Mouse (Mus musculus): ENCODE data around the gene Rrp8. TPM values are rescaled to one million over a fixed set of nuclear protein-coding genes. Genes with fewer than 3 reads are reported as not detected.

The Rrp8 gene
- polyA plus RNA-seq, 1 experiment from 2014 or later: 40.2 TPM

DNA sequence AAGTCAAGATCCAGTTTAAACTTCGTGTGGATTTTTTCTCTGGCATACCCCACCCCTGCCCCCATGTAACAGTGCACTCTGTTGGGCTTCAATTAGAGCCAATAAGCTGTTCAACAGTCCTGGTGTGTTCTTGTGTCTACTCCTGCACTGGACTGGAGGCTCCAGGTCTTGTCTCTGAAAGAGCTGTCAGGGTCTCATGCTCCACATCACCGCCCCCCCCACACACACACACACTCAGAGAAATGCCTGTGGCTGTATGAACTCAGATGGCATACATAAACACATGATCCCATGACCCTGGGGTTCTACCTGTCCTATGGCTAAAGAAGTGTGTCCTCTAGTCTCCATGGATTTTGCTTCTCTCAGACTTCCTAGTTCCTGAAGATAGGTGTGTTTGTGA lies 38.8 kb upstream of the Rrp8 start:
- no peak overlapping the region for H3K4me2 ChIP-seq (replicated peaks; ENCODE audit: low read depth, low read length)
- no peak for ATAC-seq (ENCODE audit: insufficient number of reproducible peaks, insufficient read depth, low FRiP score, low read depth)
- peaks cover 23% of the 10 kb centered on the region for H3K36me3 ChIP-seq (ENCODE audit: control insufficient read depth, insufficient read depth, low read length)
- no peak overlapping the region for H3K4me3 ChIP-seq (ENCODE audit: low read depth, low read length)
- H3K4me1 ChIP-seq (ENCODE audit: control insufficient read depth, insufficient read depth, low read length): peaks cover 40% of the 10 kb centered on the region; the same call in 1 of the 2 replicates
- WGBS: 79% methylated on average over 2 of the region's 2 CpGs
- no peaks in the 10 kb centered on the region for H3K9me3 ChIP-seq (ENCODE audit: control insufficient read depth, low read depth, low read length)
- no peak overlapping the region for H3K9ac ChIP-seq (replicated peaks; ENCODE audit: low read depth, low read length)
- H3K27me3 ChIP-seq (ENCODE audit: control insufficient read depth, insufficient read depth, low read length): no peaks in the 10 kb centered on the region
- H3K27ac ChIP-seq (ENCODE audit: low read length): no peak overlapping the region

DNA sequence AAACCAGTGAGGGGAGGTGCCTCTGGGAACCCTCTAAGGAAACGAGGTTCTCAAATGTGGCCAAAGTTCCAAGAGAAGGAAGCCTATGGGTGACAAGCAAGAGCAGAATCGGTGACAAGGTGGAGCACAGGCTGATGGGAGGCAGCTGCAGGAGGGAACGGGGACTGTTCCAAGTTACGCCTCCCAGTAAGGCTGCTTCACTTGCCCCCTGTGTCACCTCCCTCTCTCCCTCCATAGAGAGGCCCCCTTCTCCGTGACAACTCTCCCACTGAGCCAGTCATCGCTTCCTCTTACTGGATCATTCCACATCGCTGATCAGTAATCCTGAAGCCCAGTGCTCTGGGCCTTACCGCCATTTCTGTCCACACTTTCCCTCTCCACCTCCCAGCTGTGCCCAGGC lies 37.5 kb upstream of the Rrp8 start:
- ATAC-seq (ENCODE audit: insufficient number of reproducible peaks, insufficient read depth, low FRiP score, low read depth): peak; percentile 14; the same call in 1 of the 2 replicates
- Histone ChIP-seq H3K4me1 (ENCODE audit: control insufficient read depth, insufficient read depth, low read length) (peaks cover 40% of the 10 kb centered on the region; the same call in 1 of the 2 replicates), H3K4me3 (ENCODE audit: low read depth, low read length) (no peak overlapping the region), H3K9ac (replicated peaks; ENCODE audit: low read depth, low read length) (no peak overlapping the region), H3K4me2 (replicated peaks; ENCODE audit: low read depth, low read length) (peak overlapping the region; percentile 18; the same call in 1 of the 2 replicates), H3K36me3 (ENCODE audit: control insufficient read depth, insufficient read depth, low read length) (peaks cover 27% of the 10 kb centered on the region), H3K9me3 (ENCODE audit: control insufficient read depth, low read depth, low read length) (no peaks in the 10 kb centered on the region), H3K27ac (ENCODE audit: low read length) (peak overlapping the region; percentile 48; the same call in 1 of the 2 replicates), H3K27me3 (ENCODE audit: control insufficient read depth, insufficient read depth, low read length) (no peaks in the 10 kb centered on the region)
- 36% methylated on average over 8 of the region's 8 CpGs for WGBS

DNA sequence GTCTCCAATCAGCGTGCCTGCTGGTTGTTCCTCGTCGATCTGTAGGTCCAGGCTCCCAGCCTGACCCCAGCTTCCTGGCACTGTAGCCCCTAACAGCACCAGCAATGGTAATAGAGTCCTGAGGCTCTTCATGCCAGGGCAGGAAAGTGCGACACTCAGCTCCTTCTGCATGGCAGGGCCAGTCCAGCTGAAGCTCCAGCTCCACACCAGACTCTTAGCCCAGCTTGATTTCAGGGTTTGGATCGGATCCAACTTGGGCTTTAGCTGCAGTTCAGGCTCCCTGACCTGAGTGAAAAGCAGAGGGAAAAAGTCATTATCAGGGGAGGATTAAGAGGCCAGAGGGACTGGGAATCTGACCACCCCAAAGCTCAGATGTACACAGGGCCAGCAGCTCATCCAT lies 35.9 kb upstream of the Rrp8 start:
- Histone ChIP-seq H3K36me3 (ENCODE audit: control insufficient read depth, insufficient read depth, low read length) (peaks cover 29% of the 10 kb centered on the region), H3K9me3 (ENCODE audit: control insufficient read depth, low read depth, low read length) (no peaks in the 10 kb centered on the region), H3K27me3 (ENCODE audit: control insufficient read depth, insufficient read depth, low read length) (no peaks in the 10 kb centered on the region), H3K9ac (replicated peaks; ENCODE audit: low read depth, low read length) (no peak overlapping the region), H3K4me2 (replicated peaks; ENCODE audit: low read depth, low read length) (no peak overlapping the region), H3K4me3 (ENCODE audit: low read depth, low read length) (no peak overlapping the region), H3K27ac (ENCODE audit: low read length) (no peak overlapping the region), H3K4me1 (ENCODE audit: control insufficient read depth, insufficient read depth, low read length) (peaks cover 28% of the 10 kb centered on the region; the same call in 1 of the 2 replicates)
- WGBS: 74% methylated on average over 5 of the region's 5 CpGs
- ATAC-seq (ENCODE audit: insufficient number of reproducible peaks, insufficient read depth, low FRiP score, low read depth): no peak

DNA sequence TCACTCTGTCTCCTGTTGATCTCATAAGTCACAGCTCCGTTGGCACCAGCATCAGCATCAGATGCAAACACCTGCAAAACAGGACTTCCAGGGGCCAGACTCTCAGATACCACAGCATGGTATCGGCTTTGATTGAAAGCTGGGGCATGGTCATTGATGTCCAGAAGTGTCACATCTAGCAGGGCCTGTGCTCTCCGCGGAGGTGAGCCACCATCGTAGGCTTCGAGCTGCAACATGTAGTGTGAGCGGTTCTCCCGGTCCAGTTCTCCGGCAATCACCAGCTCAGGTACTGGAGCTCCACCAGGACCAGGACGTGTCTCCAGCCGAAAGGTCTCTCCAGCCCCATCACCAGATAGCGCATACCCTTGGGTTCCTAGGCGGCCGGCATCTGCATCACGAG lies 35.1 kb upstream of the Rrp8 start:
- no peaks in the 10 kb centered on the region for H3K27me3 ChIP-seq (ENCODE audit: control insufficient read depth, insufficient read depth, low read length)
- H3K9me3 ChIP-seq (ENCODE audit: control insufficient read depth, low read depth, low read length): no peaks in the 10 kb centered on the region
- no peak for ATAC-seq (ENCODE audit: insufficient number of reproducible peaks, insufficient read depth, low FRiP score, low read depth)
- H3K27ac ChIP-seq (ENCODE audit: low read length): no peak overlapping the region
- no peak overlapping the region for H3K4me2 ChIP-seq (replicated peaks; ENCODE audit: low read depth, low read length)
- H3K4me1 ChIP-seq (ENCODE audit: control insufficient read depth, insufficient read depth, low read length): peaks cover 21% of the 10 kb centered on the region; the same call in 1 of the 2 replicates
- WGBS: 94% methylated on average over 15 of the region's 15 CpGs
- H3K4me3 ChIP-seq (ENCODE audit: low read depth, low read length): no peak overlapping the region
- H3K36me3 ChIP-seq (ENCODE audit: control insufficient read depth, insufficient read depth, low read length): peaks cover 29% of the 10 kb centered on the region
- no peak overlapping the region for H3K9ac ChIP-seq (replicated peaks; ENCODE audit: low read depth, low read length)

DNA sequence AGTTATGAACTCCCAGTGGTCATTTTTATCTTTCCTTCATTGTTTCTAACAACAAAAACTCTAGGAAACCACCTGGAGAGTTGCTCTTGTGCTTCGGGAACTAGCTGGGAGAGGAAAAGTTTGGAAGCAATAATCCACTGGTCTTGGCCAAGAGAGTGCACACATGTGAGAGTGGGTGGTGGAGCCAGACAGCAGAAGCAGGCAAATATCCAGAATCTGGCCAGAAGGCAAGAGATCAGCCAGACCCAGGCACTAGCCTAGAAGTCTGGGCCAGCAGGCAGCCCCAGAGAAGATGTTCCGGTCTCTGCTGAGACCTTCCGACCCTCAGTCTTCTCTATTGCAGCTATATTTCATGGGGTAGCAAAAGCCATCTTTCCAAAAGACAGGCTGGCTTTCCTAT lies 32.8 kb upstream of the Rrp8 start:
- Histone ChIP-seq H3K4me3 (ENCODE audit: low read depth, low read length) (no peak overlapping the region), H3K9ac (replicated peaks; ENCODE audit: low read depth, low read length) (no peak overlapping the region), H3K36me3 (ENCODE audit: control insufficient read depth, insufficient read depth, low read length) (peaks cover 46% of the 10 kb centered on the region), H3K27ac (ENCODE audit: low read length) (no peak overlapping the region), H3K4me1 (ENCODE audit: control insufficient read depth, insufficient read depth, low read length) (peaks cover 12% of the 10 kb centered on the region; the same call in 1 of the 2 replicates), H3K9me3 (ENCODE audit: control insufficient read depth, low read depth, low read length) (no peaks in the 10 kb centered on the region), H3K27me3 (ENCODE audit: control insufficient read depth, insufficient read depth, low read length) (no peaks in the 10 kb centered on the region), H3K4me2 (replicated peaks; ENCODE audit: low read depth, low read length) (no peak overlapping the region)
- WGBS: 88% methylated on average over 3 of the region's 3 CpGs
- ATAC-seq (ENCODE audit: insufficient number of reproducible peaks, insufficient read depth, low FRiP score, low read depth): no peak

DNA sequence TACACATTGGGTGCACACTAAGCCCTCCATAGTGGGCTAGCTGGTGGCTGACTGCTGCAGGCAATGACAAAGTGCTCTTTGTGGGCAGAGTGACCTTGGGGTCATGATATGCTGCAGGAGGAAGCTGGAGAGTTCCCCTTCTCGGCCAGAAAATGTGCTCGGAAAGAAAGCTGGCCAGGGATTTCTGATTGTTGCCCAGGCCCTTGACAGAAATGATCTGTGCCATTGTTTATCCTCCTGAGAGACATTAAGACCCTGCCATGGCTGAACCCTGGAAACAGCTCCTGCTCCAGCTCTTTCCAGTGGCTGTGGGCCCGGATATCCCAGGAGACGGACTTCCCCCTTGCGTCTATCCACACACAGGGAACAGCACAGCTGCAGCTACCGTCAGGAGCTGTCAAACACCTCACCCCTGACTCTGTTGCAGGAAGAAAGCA lies 30.6 kb upstream of the Rrp8 start:
- Histone ChIP-seq H3K27ac (ENCODE audit: low read length) (no peak overlapping the region), H3K4me2 (replicated peaks; ENCODE audit: low read depth, low read length) (no peak overlapping the region; the same call in 1 of the 2 replicates), H3K27me3 (ENCODE audit: control insufficient read depth, insufficient read depth, low read length) (no peaks in the 10 kb centered on the region), H3K9me3 (ENCODE audit: control insufficient read depth, low read depth, low read length) (no peaks in the 10 kb centered on the region), H3K4me1 (ENCODE audit: control insufficient read depth, insufficient read depth, low read length) (no peaks in the 10 kb centered on the region), H3K9ac (replicated peaks; ENCODE audit: low read depth, low read length) (no peak overlapping the region), H3K36me3 (ENCODE audit: control insufficient read depth, insufficient read depth, low read length) (peaks cover 63% of the 10 kb centered on the region), H3K4me3 (ENCODE audit: low read depth, low read length) (no peak overlapping the region)
- 11% methylated on average over 6 of the region's 6 CpGs for WGBS
- ATAC-seq (ENCODE audit: insufficient number of reproducible peaks, insufficient read depth, low FRiP score, low read depth): no peak

DNA sequence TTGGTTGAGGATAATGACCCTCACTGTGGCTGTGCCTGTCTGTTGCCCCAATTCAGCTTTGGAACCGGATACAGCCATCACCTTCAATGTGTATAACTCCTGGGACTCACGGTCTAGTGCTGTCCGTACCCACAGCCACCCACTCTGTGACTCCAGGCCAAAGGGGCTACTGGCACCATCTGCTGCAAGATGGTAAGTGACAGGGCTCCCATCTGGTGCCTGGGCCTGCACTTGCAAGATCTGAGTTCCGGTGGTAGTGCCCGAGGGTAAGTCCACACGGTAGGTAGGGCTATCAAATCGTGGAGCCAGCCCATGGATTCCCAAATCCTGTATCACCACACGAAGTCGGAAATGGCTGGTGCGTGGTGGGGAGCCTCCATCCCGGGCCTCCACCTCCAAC lies 27.1 kb upstream of the Rrp8 start:
- no peak overlapping the region for H3K9ac ChIP-seq (replicated peaks; ENCODE audit: low read depth, low read length)
- WGBS: 92% methylated on average over 11 of the region's 11 CpGs
- no peak for ATAC-seq (ENCODE audit: insufficient number of reproducible peaks, insufficient read depth, low FRiP score, low read depth)

DNA sequence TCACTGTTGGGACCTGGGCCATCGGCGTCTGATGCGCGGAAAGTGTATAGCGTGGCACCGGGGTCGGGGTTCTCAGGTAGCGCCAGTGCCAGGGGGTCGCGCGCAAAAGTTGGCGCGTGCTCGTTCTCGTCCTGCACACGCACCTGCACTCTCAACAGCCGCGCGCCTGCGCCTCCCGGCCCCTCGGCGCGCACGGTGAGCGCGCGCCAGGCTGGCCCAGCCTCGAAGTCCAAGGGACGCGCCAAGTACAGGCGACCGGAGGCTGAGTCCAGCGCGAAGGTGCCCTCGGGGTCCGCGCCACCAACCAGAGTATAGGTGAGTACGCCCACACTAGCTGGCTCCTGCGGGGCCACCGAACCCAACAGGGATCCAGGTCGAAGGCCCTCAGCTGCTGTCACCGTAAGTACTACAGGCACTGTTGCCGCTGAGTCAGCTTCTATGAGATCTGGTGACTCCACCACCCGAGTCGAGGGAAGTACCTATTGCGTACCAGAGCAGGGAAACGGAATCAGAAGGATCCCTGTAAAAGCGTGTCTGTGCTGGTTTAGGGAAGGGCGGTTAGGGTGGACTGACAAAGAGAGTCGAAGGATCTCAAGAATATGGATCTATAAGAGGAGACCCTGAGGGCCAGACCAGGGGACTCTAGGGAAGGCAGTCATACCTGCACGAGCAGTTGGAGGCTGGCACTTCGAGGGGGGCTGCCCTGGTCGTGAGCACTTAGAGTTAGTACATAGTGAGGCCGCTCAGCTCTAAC lies 25.5 kb upstream of the Rrp8 start:
- 0 out of 2 replicates have a peak, but pooled peaks have one; percentile 24 for ATAC-seq (ENCODE audit: insufficient number of reproducible peaks, insufficient read depth, low FRiP score, low read depth)
- Histone ChIP-seq H3K4me3 (ENCODE audit: low read depth, low read length) (peak overlapping the region; percentile 13), H3K27me3 (ENCODE audit: control insufficient read depth, insufficient read depth, low read length) (no peaks in the 10 kb centered on the region), H3K36me3 (ENCODE audit: control insufficient read depth, insufficient read depth, low read length) (peaks cover 71% of the 10 kb centered on the region), H3K27ac (ENCODE audit: low read length) (no peak overlapping the region), H3K9me3 (ENCODE audit: control insufficient read depth, low read depth, low read length) (no peaks in the 10 kb centered on the region), H3K9ac (replicated peaks; ENCODE audit: low read depth, low read length) (no peak overlapping the region), H3K4me2 (replicated peaks; ENCODE audit: low read depth, low read length) (peak overlapping the region; percentile 47), H3K4me1 (ENCODE audit: control insufficient read depth, insufficient read depth, low read length) (no peaks in the 10 kb centered on the region)
- 46% methylated on average over 48 of the region's 55 CpGs for WGBS

More for the DNA sequence above, 27.1 kb upstream of the Rrp8 start:
- H3K27me3 ChIP-seq (ENCODE audit: control insufficient read depth, insufficient read depth, low read length): no peaks in the 10 kb centered on the region
- no peak overlapping the region for H3K4me2 ChIP-seq (replicated peaks; ENCODE audit: low read depth, low read length)
- peaks cover 58% of the 10 kb centered on the region for H3K36me3 ChIP-seq (ENCODE audit: control insufficient read depth, insufficient read depth, low read length)
- no peak overlapping the region for H3K4me3 ChIP-seq (ENCODE audit: low read depth, low read length)
- no peaks in the 10 kb centered on the region for H3K9me3 ChIP-seq (ENCODE audit: control insufficient read depth, low read depth, low read length)
- H3K4me1 ChIP-seq (ENCODE audit: control insufficient read depth, insufficient read depth, low read length): no peaks in the 10 kb centered on the region
- no peak overlapping the region for H3K27ac ChIP-seq (ENCODE audit: low read length)
